ENCODE assay signal across 28 mouse cellular contexts in genomic region chr1:159890524-159890923, GRCm38 (mm10).
A peak's percentile ranks its signal among the peaks of the same experiment; 100 is the strongest.
DNase-seq lines count a peak whose midpoint lies in the region; ATAC-seq and TF ChIP-seq lines count a peak whose summit lies in the region.
"Had no signal": no experiment of that assay in that cellular context is flagged by ENCODE, and none has a peak within 500 bp of the region (broad histone marks: within the 10 kb centered on the region; RNA-seq: fewer than 3 reads in every experiment).

No protein-coding gene starts in this region.

- H3K27ac ChIP-seq in heart, embryonic 11.5 days (ENCODE audit: low read depth, low read length) = no peak overlapping the region
- H3K27ac ChIP-seq: embryonic facial prominence, embryonic 13.5 days; hindbrain, embryonic 10.5 days; hindbrain, embryonic 15.5 days; limb, embryonic 13.5 days; neural tube, embryonic 12.5 days had no signal

- H3K4me1 ChIP-seq in heart, embryonic 11.5 days (ENCODE audit: control insufficient read depth, insufficient read depth, low read length) = no peaks in the 10 kb centered on the region
- H3K4me1 ChIP-seq: embryonic facial prominence, embryonic 13.5 days; hindbrain, embryonic 10.5 days; hindbrain, embryonic 15.5 days; limb, embryonic 13.5 days; neural tube, embryonic 12.5 days had no signal

- DNase-seq in heart, adult 18-20 months = peak; percentile 48 to 70
- peak; percentile 14 for DNase-seq in ovary, adult 18-20 months (ENCODE audit: low spot score)
- no peak for DNase-seq in ovary, postnatal 36 days (ENCODE audit: low spot score)
- peak; percentile 59 for DNase-seq in NIH3T3 (ENCODE audit: low read depth)
- DNase-seq in MN1 (ENCODE audit: low spot score) = no peak
- DNase-seq: adrenal gland, postnatal 10 days; cerebellum, adult 11 months; cerebellum, adult 9-11 months; gastrocnemius, postnatal 10 days; kidney, adult 11 months; kidney, postnatal 14 days; lung, postnatal 36 days; thymus, postnatal 25 days had no signal

- no peak overlapping the region for H3K9ac ChIP-seq in heart, embryonic 11.5 days (ENCODE audit: low read depth, low read length)
- H3K9ac ChIP-seq: embryonic facial prominence, embryonic 13.5 days; hindbrain, embryonic 15.5 days; limb, embryonic 13.5 days; neural tube, embryonic 12.5 days had no signal

- H3K4me3 ChIP-seq in heart, embryonic 11.5 days (ENCODE audit: low read depth, low read length) = no peak overlapping the region
- no peak overlapping the region for H3K4me3 ChIP-seq in myocyte
- H3K4me3 ChIP-seq: embryonic facial prominence, embryonic 13.5 days; erythroblast, embryonic 14.5 days; hindbrain, embryonic 10.5 days; hindbrain, embryonic 15.5 days; left cerebral cortex, adult 2 months; limb, embryonic 13.5 days; neural tube, embryonic 12.5 days had no signal

- TF ChIP-seq POLR2A in myocyte (IDR thresholded peaks at IDR 0.05; ENCODE audit: insufficient read length, low read depth) = no peak

- no peaks in the 10 kb centered on the region for H3K79me2 ChIP-seq in myocyte (ENCODE audit: control insufficient read depth, insufficient read depth)

- H3K27me3 ChIP-seq in heart, embryonic 11.5 days (ENCODE audit: control insufficient read depth, insufficient read depth, low read length) = no peaks in the 10 kb centered on the region
- H3K27me3 ChIP-seq in myocyte (ENCODE audit: control insufficient read depth, insufficient read depth, insufficient read length) = no peaks in the 10 kb centered on the region
- H3K27me3 ChIP-seq: embryonic facial prominence, embryonic 13.5 days; hindbrain, embryonic 15.5 days; limb, embryonic 13.5 days; neural tube, embryonic 12.5 days; Patski had no signal

- no peak for ATAC-seq in heart, embryonic 11.5 days (replicated peaks; ENCODE audit: insufficient number of reproducible peaks, low FRiP score, low TSS enrichment)
- ATAC-seq: forebrain, embryonic 16.5 days; inflammation-experienced regulatory T-cells, adult 6 months; midbrain, embryonic 16.5 days; Patski had no signal

- H3ac ChIP-seq in myocyte (ENCODE audit: control insufficient read depth, insufficient read length) = no peak overlapping the region

- H3K36me3 ChIP-seq in heart, embryonic 11.5 days (ENCODE audit: control insufficient read depth, insufficient read depth, low read length) = no peaks in the 10 kb centered on the region
- no peaks in the 10 kb centered on the region for H3K36me3 ChIP-seq in myocyte (ENCODE audit: control insufficient read depth, insufficient read depth)
- H3K36me3 ChIP-seq: embryonic facial prominence, embryonic 13.5 days; hindbrain, embryonic 10.5 days; hindbrain, embryonic 15.5 days; limb, embryonic 13.5 days; neural tube, embryonic 12.5 days had no signal

- 69% methylated on average over 5 of the region's 5 CpGs for WGBS in heart, embryonic 11.5 days (ENCODE audit: insufficient replicate concordance)

- H3K4me2 ChIP-seq in heart, embryonic 11.5 days = no peak overlapping the region
- peak overlapping the region; percentile 94 for H3K4me2 ChIP-seq in myocyte (ENCODE audit: low read depth)
- H3K4me2 ChIP-seq: embryonic facial prominence, embryonic 13.5 days; hindbrain, embryonic 15.5 days; limb, embryonic 13.5 days; liver, embryonic 11.5 days; midbrain, embryonic 11.5 days; neural tube, embryonic 12.5 days had no signal

- H3K9me3 ChIP-seq in heart, embryonic 11.5 days (replicated peaks; ENCODE audit: control insufficient read depth, low read length) = no peaks in the 10 kb centered on the region
- H3K9me3 ChIP-seq: embryonic facial prominence, embryonic 13.5 days; hindbrain, embryonic 10.5 days; hindbrain, embryonic 15.5 days; limb, embryonic 13.5 days; neural tube, embryonic 12.5 days had no signal

TF ChIP-seq in myocyte, 11 proteins besides CTCF, POLR2A, EP300 and RAD21:
- TF ChIP-seq REST (IDR thresholded peaks at IDR 0.05; ENCODE audit: insufficient read depth, insufficient read length) (no peak), USF1 (IDR thresholded peaks at IDR 0.05; ENCODE audit: low read depth) (no peak)

Comparison
In these comparisons a context has a peak if more than half of its experiments do, and no peak if none do; other contexts are left out.
1. DNase-seq: peak in heart, adult 18-20 months (2 of 2), ovary, adult 18-20 months (single experiment) and NIH3T3 (single experiment); none in ovary, postnatal 36 days (single experiment) and MN1 (single experiment).